Comparison of ENCODE assay signal across 21 mouse cellular contexts in the genomic region with DNA sequence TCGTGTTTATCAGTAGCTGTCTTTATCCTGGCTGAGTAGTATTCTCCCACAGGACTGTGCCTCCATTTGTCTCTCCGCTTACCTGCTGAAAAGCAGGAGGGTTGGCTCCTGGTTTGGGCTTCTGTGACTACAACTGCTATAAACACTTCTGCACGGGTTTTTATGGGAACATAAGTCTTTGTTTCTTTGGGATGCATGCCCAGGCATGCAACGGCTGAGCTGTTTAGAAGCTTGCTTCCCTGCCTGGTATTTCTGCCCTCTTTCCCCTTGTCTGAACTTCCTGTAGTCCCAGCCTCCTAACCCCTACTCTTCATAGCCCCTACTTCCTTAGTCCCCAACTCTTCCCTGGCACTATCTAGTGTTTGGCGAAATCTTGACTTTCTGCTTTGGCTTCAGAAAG.
DNase-seq lines count a peak whose midpoint lies in the region; ATAC-seq lines count a peak whose summit lies in the region.
"Had no signal": no experiment of that assay in that cellular context is flagged by ENCODE, and none has a peak within 500 bp of the region (broad histone marks: within the 10 kb centered on the region; RNA-seq: fewer than 3 reads in every experiment).

No protein-coding gene starts in this region.

- H3K27ac ChIP-seq in hindbrain, embryonic 10.5 days = peak overlapping the region; percentile 88
- no peak overlapping the region for H3K27ac ChIP-seq in hindbrain, embryonic 11.5 days (ENCODE audit: low read depth, low read length)
- peak overlapping the region; percentile 96 for H3K27ac ChIP-seq in forebrain, embryonic 12.5 days
- H3K27ac ChIP-seq in midbrain, embryonic 14.5 days (replicated peaks; ENCODE audit: low read depth, low read length) = peak overlapping the region; percentile 95; the same call in 1 of the 2 replicates
- H3K27ac ChIP-seq: embryonic facial prominence, embryonic 12.5 days; limb, embryonic 12.5 days; liver, embryonic 12.5 days had no signal

- H3K4me3 ChIP-seq in hindbrain, embryonic 10.5 days = no peak overlapping the region
- no peak overlapping the region for H3K4me3 ChIP-seq in hindbrain, embryonic 11.5 days (ENCODE audit: low read depth, low read length)
- no peak overlapping the region for H3K4me3 ChIP-seq in forebrain, embryonic 12.5 days (replicated peaks)
- H3K4me3 ChIP-seq in midbrain, embryonic 14.5 days (replicated peaks; ENCODE audit: low read depth, low read length) = no peak overlapping the region
- H3K4me3 ChIP-seq: embryonic facial prominence, embryonic 12.5 days; erythroblast, embryonic 14.5 days; hindbrain, embryonic 15.5 days; limb, embryonic 12.5 days; liver, embryonic 12.5 days had no signal

- peaks cover 3% of the 10 kb centered on the region; the same call in 1 of the 2 replicates for H3K36me3 ChIP-seq in hindbrain, embryonic 10.5 days
- no peaks in the 10 kb centered on the region for H3K36me3 ChIP-seq in hindbrain, embryonic 11.5 days (ENCODE audit: control insufficient read depth, insufficient read depth, low read length)
- no peaks in the 10 kb centered on the region for H3K36me3 ChIP-seq in forebrain, embryonic 12.5 days (replicated peaks)
- H3K36me3 ChIP-seq in midbrain, embryonic 14.5 days (ENCODE audit: control insufficient read depth, insufficient read depth, low read length) = no peaks in the 10 kb centered on the region
- H3K36me3 ChIP-seq: embryonic facial prominence, embryonic 12.5 days; G1E; hindbrain, embryonic 15.5 days; limb, embryonic 12.5 days; liver, embryonic 12.5 days had no signal

- H3K9ac ChIP-seq in hindbrain, embryonic 11.5 days (ENCODE audit: low read depth, low read length) = no peak overlapping the region
- no peak overlapping the region for H3K9ac ChIP-seq in forebrain, embryonic 12.5 days
- H3K9ac ChIP-seq in midbrain, embryonic 14.5 days (replicated peaks; ENCODE audit: low read length) = no peak overlapping the region
- H3K9ac ChIP-seq: embryonic facial prominence, embryonic 12.5 days; hindbrain, embryonic 15.5 days; limb, embryonic 12.5 days; liver, embryonic 12.5 days had no signal

- no peak for ATAC-seq in hindbrain, embryonic 11.5 days (ENCODE audit: low FRiP score)
- ATAC-seq in forebrain, embryonic 12.5 days (ENCODE audit: low FRiP score) = no peak
- no peak for ATAC-seq in midbrain, embryonic 14.5 days (ENCODE audit: low FRiP score, low TSS enrichment)
- ATAC-seq: intestine, postnatal 0 days; liver, embryonic 12.5 days had no signal

- H3K4me1 ChIP-seq in hindbrain, embryonic 10.5 days (replicated peaks) = peaks cover 91% of the 10 kb centered on the region
- peaks cover 28% of the 10 kb centered on the region for H3K4me1 ChIP-seq in hindbrain, embryonic 11.5 days (replicated peaks; ENCODE audit: control insufficient read depth, insufficient read depth, low read length)
- H3K4me1 ChIP-seq in forebrain, embryonic 12.5 days = peaks cover 80% of the 10 kb centered on the region
- H3K4me1 ChIP-seq in midbrain, embryonic 14.5 days (ENCODE audit: control insufficient read depth, insufficient read depth, low read length) = peaks cover 51% of the 10 kb centered on the region
- H3K4me1 ChIP-seq: liver, embryonic 12.5 days had no signal

- DNase-seq in hindbrain, embryonic 10.5 days (ENCODE audit: low spot score) = no peak
- DNase-seq in hindbrain, embryonic 11.5 days (ENCODE audit: low spot score) = no peak
- peak; percentile 25 for DNase-seq in R1 (ENCODE audit: low read depth, low spot score)
- DNase-seq in midbrain, embryonic 14.5 days = no peak
- DNase-seq in kidney, adult 18-20 months = no peak
- no peak for DNase-seq in urinary bladder, postnatal 10 days (ENCODE audit: low spot score)
- DNase-seq: adrenal gland, adult 2 months; cerebellum, adult 8-10 months; gastrocnemius, postnatal 36 days; lung, adult 2 months; lung, postnatal 36 days; right cerebral cortex, postnatal 25 days; thymus, adult 2 months had no signal

- no peaks in the 10 kb centered on the region for H3K9me3 ChIP-seq in hindbrain, embryonic 10.5 days
- H3K9me3 ChIP-seq in hindbrain, embryonic 11.5 days (ENCODE audit: control insufficient read depth, low read length) = no peaks in the 10 kb centered on the region
- H3K9me3 ChIP-seq in forebrain, embryonic 12.5 days = no peaks in the 10 kb centered on the region
- H3K9me3 ChIP-seq in midbrain, embryonic 14.5 days (ENCODE audit: control insufficient read depth, low read length) = no peaks in the 10 kb centered on the region
- H3K9me3 ChIP-seq: embryonic facial prominence, embryonic 12.5 days; hindbrain, embryonic 15.5 days; limb, embryonic 12.5 days; liver, embryonic 12.5 days had no signal

- H3K27me3 ChIP-seq in hindbrain, embryonic 10.5 days (ENCODE audit: insufficient read depth, poor library complexity, severe bottlenecking) = no peaks in the 10 kb centered on the region
- no peaks in the 10 kb centered on the region; the same call in 1 of the 2 replicates for H3K27me3 ChIP-seq in hindbrain, embryonic 11.5 days (ENCODE audit: control insufficient read depth, insufficient read depth, low read length)
- H3K27me3 ChIP-seq in forebrain, embryonic 12.5 days = no peaks in the 10 kb centered on the region
- H3K27me3 ChIP-seq in midbrain, embryonic 14.5 days (ENCODE audit: control insufficient read depth, insufficient read depth, low read length) = no peaks in the 10 kb centered on the region
- H3K27me3 ChIP-seq: embryonic facial prominence, embryonic 12.5 days; hindbrain, embryonic 15.5 days had no signal

- no peak overlapping the region for H3K4me2 ChIP-seq in hindbrain, embryonic 11.5 days (replicated peaks; ENCODE audit: low read depth, low read length)
- H3K4me2 ChIP-seq in forebrain, embryonic 12.5 days = no peak overlapping the region
- H3K4me2 ChIP-seq in midbrain, embryonic 14.5 days (ENCODE audit: low read length) = no peak overlapping the region
- H3K4me2 ChIP-seq: embryonic facial prominence, embryonic 12.5 days; hindbrain, embryonic 15.5 days; limb, embryonic 12.5 days; liver, embryonic 12.5 days had no signal

- WGBS in hindbrain, embryonic 10.5 days = 89% methylated on average over 5 of the region's 5 CpGs
- 95% methylated on average over 5 of the region's 5 CpGs for WGBS in hindbrain, embryonic 11.5 days
- 90% methylated on average over 5 of the region's 5 CpGs for WGBS in forebrain, embryonic 12.5 days
- WGBS in midbrain, embryonic 14.5 days = 94% methylated on average over 5 of the region's 5 CpGs
